Mouse (Mus musculus) embryonic facial prominence, embryonic 14.5 days (tissue): Measurements from ENCODE around the gene Myt1l. TPM values are rescaled to one million over a fixed set of nuclear protein-coding genes. Genes with fewer than 3 reads are reported as not detected.

ENCODE experiments used
- ATAC-seq: fragments of 200-750 bp; cut with Nextera tagmentation; 2 replicates; pipeline ENCODE4 v1.8.0; 2017; ENCODE audit warnings: low read depth, moderate number of reproducible peaks, moderate TSS enrichment
- DNase-seq: peaks from one replicate; pipeline ENCODE4 v3.0.0-alpha.2; 2015; ENCODE audit warnings: low spot score
- H3K27ac ChIP-seq: fragments of 300-500 bp; sonication (generic); replicated peaks from 2 replicates; pipeline ENCODE4 v1.5.1; 2014; ENCODE audit warnings: low read depth, mild to moderate bottlenecking, low read length, moderate library complexity
- H3K27me3 ChIP-seq: fragments of 300-500 bp; sonication (generic); replicated peaks from 2 replicates; pipeline ENCODE4 v1.6.1; 2014; ENCODE audit warnings: low read length; ENCODE audit not compliant: control insufficient read depth, insufficient read depth
- H3K36me3 ChIP-seq: fragments of 300-500 bp; sonication (generic); 2 replicates; pipeline ENCODE4 v1.6.1; 2014; ENCODE audit warnings: low read length, mixed read lengths; ENCODE audit not compliant: control insufficient read depth, insufficient read depth
- H3K4me1 ChIP-seq: fragments of 300-500 bp; sonication (generic); 2 replicates; pipeline ENCODE4 v1.6.1; 2014; ENCODE audit warnings: antibody characterized with exemption, low read length; ENCODE audit not compliant: control insufficient read depth, insufficient read depth
- H3K4me2 ChIP-seq: fragments of 300-500 bp; sonication (generic); 2 replicates; pipeline ENCODE4 v1.6.1; 2014; ENCODE audit warnings: low read depth, mild to moderate bottlenecking, low read length, moderate library complexity, mixed read lengths
- H3K4me3 ChIP-seq: fragments of 300-500 bp; sonication (generic); 2 replicates; pipeline ENCODE4 v1.5.1; 2014; ENCODE audit warnings: low read depth, mild to moderate bottlenecking, low read length
- H3K9ac ChIP-seq: fragments of 300-500 bp; sonication (generic); 2 replicates; pipeline ENCODE4 v1.6.1; 2014; ENCODE audit warnings: low read depth, mild to moderate bottlenecking, low read length, moderate library complexity, mixed read lengths
- H3K9me3 ChIP-seq: fragments of 300-500 bp; sonication (generic); 2 replicates; pipeline ENCODE4 v1.6.1; 2016; ENCODE audit warnings: low read length; ENCODE audit not compliant: control insufficient read depth
- WGBS: fragments of 180-500 bp; shearing (Covaris S2); extraction: QIAGEN DNeasy Blood & Tissue Kit; methylation state at CpG from one replicate; pipeline ENCODE4 v1.1.7; 2014; 5-methylcytosine and 5-hydroxymethylcytosine counted together
- polyA plus RNA-seq: library from polyadenylated mRNA; unstranded; fragments of >200 nt; fragmentation: Nextera tagmentation; extraction: Ambion mirVana; gene quantifications from 2 replicates; pipeline ENCODE4 v1.2.1, GENCODE M21; 2014

The Myt1l gene
- polyA plus RNA-seq, 1 experiment from 2014 or later: 11.9 TPM

GRCm38 (mm10) chr12:29593787-29594186, 65.6 kb downstream of the Myt1l start:
- Histone ChIP-seq H3K27ac (no peak overlapping the region), H3K4me1 (no peaks in the 10 kb centered on the region), H3K27me3 (no peaks in the 10 kb centered on the region), H3K4me2 (no peak overlapping the region), H3K4me3 (no peak overlapping the region), H3K9ac (no peak overlapping the region), H3K9me3 (peaks cover 7% of the 10 kb centered on the region; the same call in 1 of the 2 replicates), H3K36me3 (no peaks in the 10 kb centered on the region)
- ATAC-seq (no peak), DNase-seq (no peak)
- WGBS: 80% methylated on average over 1 of the region's 1 CpGs

DNA sequence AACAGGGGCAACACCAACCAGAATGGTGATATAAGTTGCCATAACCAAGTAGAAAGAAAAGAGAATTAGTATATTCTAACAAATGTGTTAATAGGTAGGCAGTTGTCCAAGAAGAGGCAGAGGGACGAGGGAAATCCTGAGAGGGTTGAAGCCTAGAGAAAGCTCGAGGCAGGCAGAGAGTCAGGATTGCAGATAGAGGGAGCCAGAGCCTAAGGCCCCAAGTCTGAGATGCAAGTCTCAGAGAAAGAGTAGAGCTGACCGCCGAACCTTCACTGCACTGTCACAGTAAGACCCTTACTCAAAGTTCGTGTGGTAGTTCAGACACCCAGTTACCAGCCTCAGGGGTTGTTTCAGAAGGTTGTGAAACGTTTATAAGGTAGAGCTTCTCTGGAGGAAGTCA, 71.7 kb downstream of the Myt1l start:
- 39% methylated on average over 6 of the region's 6 CpGs for WGBS
- no peak for ATAC-seq
- Histone ChIP-seq H3K9ac (no peak overlapping the region), H3K4me2 (no peak overlapping the region), H3K9me3 (no peaks in the 10 kb centered on the region), H3K4me1 (no peaks in the 10 kb centered on the region), H3K27ac (no peak overlapping the region), H3K36me3 (no peaks in the 10 kb centered on the region), H3K4me3 (no peak overlapping the region), H3K27me3 (no peaks in the 10 kb centered on the region)
- no peak for DNase-seq

DNA sequence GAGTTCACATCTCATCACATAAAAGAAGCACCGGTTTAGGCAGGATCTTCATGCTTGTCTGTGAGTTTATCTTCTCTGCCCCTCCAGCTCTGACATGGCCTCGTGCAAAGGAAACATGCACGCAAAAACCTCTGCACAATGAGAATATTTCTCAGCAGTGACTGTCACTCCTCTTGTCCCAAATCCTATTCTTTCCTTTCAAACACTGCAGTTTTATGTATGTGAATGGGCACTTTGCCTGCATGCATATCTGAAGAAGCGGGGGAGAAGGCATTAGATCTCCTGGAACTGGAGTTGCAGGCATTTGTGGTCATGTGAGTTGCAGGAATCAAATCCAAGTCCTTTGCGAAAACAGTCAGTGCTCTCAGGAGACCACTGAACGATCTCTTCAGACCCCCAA, 73.0 kb downstream of the Myt1l start:
- DNase-seq (no peak), ATAC-seq (no peak)
- Histone ChIP-seq H3K27me3 (no peaks in the 10 kb centered on the region), H3K9ac (no peak overlapping the region), H3K9me3 (no peaks in the 10 kb centered on the region), H3K4me1 (no peaks in the 10 kb centered on the region), H3K4me3 (no peak overlapping the region), H3K36me3 (no peaks in the 10 kb centered on the region), H3K4me2 (no peak overlapping the region), H3K27ac (no peak overlapping the region)
- 78% methylated on average over 6 of the region's 6 CpGs for WGBS

GRCm38 (mm10) chr12:29604659-29605058, 76.5 kb downstream of the Myt1l start:
- ATAC-seq: no peak

DNA sequence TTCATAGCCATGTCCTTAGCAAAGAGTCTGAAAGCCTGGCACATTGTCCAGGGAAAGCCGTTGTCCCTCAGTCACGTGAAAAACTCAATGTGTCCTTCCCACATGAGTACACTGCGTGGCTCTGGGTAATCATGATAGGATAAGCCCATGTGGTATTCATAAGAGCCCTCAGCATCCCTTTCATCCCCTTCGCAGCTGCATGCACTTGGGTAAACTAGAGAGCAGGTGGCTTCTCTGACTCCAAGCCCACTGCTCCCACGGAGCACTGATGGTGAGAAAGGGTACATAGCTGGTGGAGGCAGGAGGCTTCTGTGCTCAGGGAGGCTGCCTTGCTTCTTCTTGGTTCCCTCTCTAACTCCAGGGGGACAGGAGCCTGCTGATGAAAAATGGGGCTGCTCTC, 76.9 kb downstream of the Myt1l start:
- no peak overlapping the region for H3K4me3 ChIP-seq
- H3K36me3 ChIP-seq: no peaks in the 10 kb centered on the region
- no peaks in the 10 kb centered on the region for H3K27me3 ChIP-seq
- no peaks in the 10 kb centered on the region for H3K9me3 ChIP-seq
- H3K4me1 ChIP-seq: no peaks in the 10 kb centered on the region
- no peak overlapping the region for H3K4me2 ChIP-seq
- ATAC-seq (no peak), DNase-seq (no peak)
- WGBS: 78% methylated on average over 5 of the region's 5 CpGs
- H3K9ac ChIP-seq: no peak overlapping the region
- H3K27ac ChIP-seq: no peak overlapping the region

More at GRCm38 (mm10) chr12:29604659-29605058, 76.5 kb downstream of the Myt1l start:
- Histone ChIP-seq H3K4me3 (no peak overlapping the region), H3K27me3 (no peaks in the 10 kb centered on the region), H3K27ac (no peak overlapping the region), H3K36me3 (no peaks in the 10 kb centered on the region), H3K9ac (no peak overlapping the region), H3K9me3 (no peaks in the 10 kb centered on the region), H3K4me2 (no peak overlapping the region), H3K4me1 (no peaks in the 10 kb centered on the region)
- WGBS: 82% methylated on average over 7 of the region's 7 CpGs
- DNase-seq: no peak

GRCm38 (mm10) chr12:29606221-29606620, 78.0 kb downstream of the Myt1l start:
- no peaks in the 10 kb centered on the region for H3K27me3 ChIP-seq
- no peak overlapping the region for H3K4me2 ChIP-seq
- 74% methylated on average over 6 of the region's 6 CpGs for WGBS
- ATAC-seq (no peak), DNase-seq (no peak)
- H3K36me3 ChIP-seq: no peaks in the 10 kb centered on the region
- no peaks in the 10 kb centered on the region for H3K9me3 ChIP-seq
- H3K4me3 ChIP-seq: no peak overlapping the region
- no peaks in the 10 kb centered on the region for H3K4me1 ChIP-seq
- no peak overlapping the region for H3K9ac ChIP-seq
- no peak overlapping the region for H3K27ac ChIP-seq

- no peak overlapping the region for H3K27ac ChIP-seq
- no peak for DNase-seq
- no peaks in the 10 kb centered on the region for H3K36me3 ChIP-seq
These were observed 89.6 kb downstream of the Myt1l start for GRCm38 (mm10) chr12:29617746-29618145.

DNA sequence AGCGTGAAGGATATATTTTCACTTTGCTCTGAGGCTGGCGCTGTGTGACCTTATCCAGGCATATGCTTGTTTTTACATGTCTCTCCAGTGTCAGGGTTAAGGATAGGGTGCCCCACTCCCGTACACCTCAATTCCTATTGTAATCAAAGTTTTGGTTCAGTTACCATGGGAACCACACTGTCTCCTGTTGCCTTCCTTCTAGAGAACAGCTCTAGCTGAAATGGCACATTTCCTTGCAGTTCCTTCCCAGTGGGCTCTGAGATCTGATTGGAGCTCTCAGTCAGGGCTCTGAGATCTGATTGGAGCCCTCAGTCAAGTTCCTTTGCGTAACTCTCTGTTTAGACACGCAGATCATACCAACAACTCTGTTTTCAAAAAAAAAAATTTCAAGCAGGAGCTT, 93.3 kb downstream of the Myt1l start:
- no peaks in the 10 kb centered on the region for H3K36me3 ChIP-seq
- 60% methylated on average over 5 of the region's 5 CpGs for WGBS
- H3K4me3 ChIP-seq: no peak overlapping the region
- DNase-seq (no peak), ATAC-seq (no peak)
- H3K9ac ChIP-seq: no peak overlapping the region
- no peak overlapping the region for H3K27ac ChIP-seq
- H3K27me3 ChIP-seq: no peaks in the 10 kb centered on the region
- H3K9me3 ChIP-seq: no peaks in the 10 kb centered on the region
- H3K4me2 ChIP-seq: no peak overlapping the region
- no peaks in the 10 kb centered on the region for H3K4me1 ChIP-seq

More at GRCm38 (mm10) chr12:29617746-29618145, 89.6 kb downstream of the Myt1l start:
- Histone ChIP-seq H3K9ac (no peak overlapping the region), H3K9me3 (no peaks in the 10 kb centered on the region), H3K4me3 (no peak overlapping the region), H3K4me2 (no peak overlapping the region), H3K4me1 (no peaks in the 10 kb centered on the region), H3K27me3 (no peaks in the 10 kb centered on the region)
- no peak for ATAC-seq

DNA sequence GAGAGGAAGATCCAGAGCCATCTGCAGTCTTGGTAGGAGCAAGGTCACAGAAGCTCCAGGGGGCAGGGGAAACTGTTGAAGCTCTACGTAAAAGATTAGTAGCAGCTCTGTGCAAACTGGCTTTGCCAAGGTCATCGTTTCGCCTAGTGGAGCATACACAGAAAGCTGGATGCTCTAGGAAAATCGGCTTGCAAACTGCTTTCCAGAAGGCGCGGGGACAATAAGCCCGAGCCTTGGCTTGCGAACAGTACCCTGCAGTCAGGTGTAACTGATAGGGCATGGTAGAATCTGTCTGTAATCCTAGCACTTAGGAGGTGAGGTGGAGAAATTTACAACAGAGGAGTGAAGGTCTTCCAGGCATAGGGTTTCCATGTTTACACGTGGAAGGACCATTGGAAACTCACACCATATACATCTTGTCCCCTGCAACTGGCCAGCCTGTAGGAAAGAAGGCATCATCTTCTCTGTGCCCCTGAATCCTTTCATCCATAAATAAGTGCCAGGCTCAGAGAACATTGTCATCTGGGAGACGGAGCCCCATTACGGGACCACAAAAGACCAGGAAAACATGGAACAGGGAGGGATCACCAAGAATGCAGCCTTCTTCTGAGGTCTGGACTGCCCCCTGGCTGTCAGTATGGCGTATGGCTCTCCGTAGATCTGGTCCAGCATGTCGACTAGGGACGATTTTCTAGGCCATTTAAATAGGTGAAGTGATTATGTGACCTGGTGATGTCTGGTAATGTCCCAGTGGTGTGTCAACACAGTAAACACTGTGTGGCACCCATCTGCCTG, 100.0 kb downstream of the Myt1l start:
- H3K4me1 ChIP-seq: no peaks in the 10 kb centered on the region
- H3K4me2 ChIP-seq: no peak overlapping the region
- ATAC-seq (no peak), DNase-seq (peak; percentile 21)
- no peak overlapping the region for H3K4me3 ChIP-seq
- H3K9ac ChIP-seq: no peak overlapping the region
- no peaks in the 10 kb centered on the region for H3K9me3 ChIP-seq
- WGBS: 64% methylated on average over 15 of the region's 15 CpGs
- no peak overlapping the region for H3K27ac ChIP-seq
- no peaks in the 10 kb centered on the region for H3K36me3 ChIP-seq
- no peaks in the 10 kb centered on the region for H3K27me3 ChIP-seq
